Mouse (Mus musculus) regulatory T cell (primary cell): ENCODE data around the gene Sgms1.

Experiments
- in situ Hi-C: fragments of 300-600 bp; cut with MboI, MseI; formaldehyde crosslinking; loops from one replicate; pipeline ENCODE4 v1.15.1; 2025; ENCODE audit warnings: high pct_unique_total_duplicates

Sgms1 gene

DNA sequence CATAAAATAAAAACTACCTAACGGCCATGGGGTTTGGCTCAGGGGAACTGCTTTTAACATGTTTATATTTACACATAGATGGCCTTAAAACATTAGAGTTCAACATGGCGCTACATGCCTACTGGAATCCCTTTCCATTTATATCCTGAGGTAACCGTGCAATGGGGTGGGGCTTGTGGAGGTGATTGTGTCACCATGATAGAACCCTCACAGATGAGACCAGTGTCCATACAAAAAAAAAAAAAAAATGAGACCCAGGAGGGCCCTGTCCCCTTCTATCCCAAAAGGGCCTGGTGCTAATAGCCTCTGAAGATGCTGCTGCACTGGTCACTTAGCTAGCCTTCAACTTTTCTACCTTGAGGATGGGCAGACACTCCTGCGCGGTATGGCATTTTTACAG lies 207.0 kb downstream of the Sgms1 start:
- in situ Hi-C loops: no loop called here

DNA sequence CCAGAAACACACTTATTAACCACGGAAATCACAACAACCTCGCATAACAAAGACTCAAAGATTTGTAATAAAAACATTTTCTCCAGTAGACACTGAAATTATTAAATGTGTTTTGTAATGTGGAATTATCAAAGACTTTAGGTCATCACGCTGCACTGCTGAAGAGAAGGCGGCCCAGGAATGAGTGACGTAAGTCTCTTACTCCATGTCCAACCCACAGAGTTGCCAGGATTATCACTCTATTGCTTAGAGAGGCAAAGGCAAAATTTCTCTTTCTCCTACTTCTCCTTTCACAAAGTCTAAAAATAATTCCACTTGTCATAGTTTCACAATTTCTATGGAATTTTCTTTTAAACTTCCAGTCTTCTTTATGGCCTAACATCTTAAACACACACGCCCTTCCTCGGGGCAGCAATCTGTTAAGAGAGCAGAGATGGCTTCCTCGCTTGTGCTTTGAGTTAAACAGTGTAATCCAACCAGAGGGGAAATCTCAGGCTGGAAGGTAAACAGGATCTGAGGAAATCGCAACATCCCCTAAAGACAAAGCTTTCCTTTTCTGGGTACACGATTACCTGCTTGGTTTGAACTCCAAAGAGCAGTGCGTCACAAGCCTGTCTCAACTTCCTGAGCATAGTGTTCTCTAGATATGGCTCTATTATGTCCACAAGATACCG lies 207.7 kb downstream of the Sgms1 start:
- in situ Hi-C loops: no loop called here

DNA sequence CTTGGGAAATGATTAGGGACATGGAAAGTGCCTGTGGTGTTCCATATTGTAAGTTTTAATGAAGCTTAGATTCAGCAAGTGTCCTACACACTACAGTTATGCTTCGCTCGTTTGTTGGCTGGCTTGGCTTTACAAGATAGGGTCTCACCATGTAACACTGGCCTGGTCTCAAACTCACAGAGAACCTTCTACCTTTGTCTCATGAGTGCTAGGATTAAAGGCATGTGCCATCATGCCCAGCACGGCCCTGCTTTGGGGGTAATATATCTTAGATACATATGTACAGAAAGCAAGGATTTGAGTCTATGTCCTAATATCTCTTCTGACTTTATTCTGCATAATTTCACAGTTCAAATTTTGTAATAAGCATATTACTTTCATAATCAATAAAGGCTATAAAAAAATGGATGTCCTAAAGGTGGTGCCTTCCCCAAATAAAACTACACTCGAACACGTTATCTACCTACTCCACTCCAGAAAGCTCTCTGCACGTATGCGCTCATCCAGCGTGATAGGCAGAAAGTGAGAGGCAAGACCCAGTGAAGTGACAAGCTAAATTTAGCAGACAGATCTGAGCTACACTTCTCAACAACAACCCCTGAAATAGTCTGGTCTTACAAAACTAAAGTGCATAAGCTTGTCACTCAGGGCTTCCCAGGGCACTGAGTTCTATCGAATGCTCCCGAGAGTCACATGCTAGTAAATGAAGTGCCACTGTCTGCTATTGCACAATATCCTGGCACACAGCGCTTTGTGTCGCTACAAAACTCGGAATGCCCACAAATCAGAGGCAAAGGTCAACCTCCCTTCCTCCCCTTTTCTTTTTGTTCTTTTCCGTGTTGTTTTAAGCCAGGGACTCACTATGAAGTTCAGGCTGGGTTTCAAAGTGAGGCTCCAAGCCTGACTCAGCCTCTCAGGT lies 208.5 kb downstream of the Sgms1 start:
- in situ Hi-C loops: no loop called here

DNA sequence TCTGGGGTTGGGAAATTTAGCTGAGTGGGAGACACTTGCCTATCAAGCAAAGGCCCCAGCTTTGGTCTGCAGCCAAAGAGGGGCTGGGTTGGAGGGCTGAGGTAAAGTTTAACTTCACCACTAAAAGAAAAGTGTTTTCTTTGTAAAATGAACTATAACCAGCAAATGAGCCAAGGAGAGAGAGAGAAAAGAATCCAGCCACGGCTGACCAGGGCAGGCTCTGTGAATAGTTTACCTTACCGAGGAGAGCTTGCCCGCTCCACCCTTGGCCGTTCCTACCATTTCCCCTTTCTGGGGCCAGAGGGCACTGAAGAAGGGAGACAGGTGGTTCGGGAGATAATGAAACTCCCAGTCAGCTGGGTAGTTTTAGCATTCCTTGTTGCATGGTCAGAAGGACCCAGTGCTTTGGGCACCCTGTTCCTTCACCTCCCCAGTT lies 209.5 kb downstream of the Sgms1 start:
- in situ Hi-C loops: no loop called here

DNA sequence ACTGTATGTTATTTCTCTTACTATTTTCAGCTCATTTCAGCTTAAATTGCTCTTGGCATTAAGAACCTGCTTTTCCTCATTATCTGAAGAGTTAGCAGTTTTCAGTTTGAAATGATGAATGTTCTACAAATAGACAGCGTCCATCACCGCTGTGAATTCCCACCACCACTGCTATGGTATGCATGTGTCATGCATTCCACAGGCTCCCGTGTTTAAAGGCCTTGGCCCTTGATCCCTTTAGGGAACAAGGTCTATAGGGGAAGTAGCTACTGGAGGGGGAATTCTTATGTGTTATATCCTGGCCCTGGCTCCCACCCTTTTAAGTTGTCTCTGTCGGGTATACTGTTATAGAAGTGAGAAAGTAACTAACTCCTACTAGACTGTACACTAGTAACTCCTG lies 210.0 kb downstream of the Sgms1 start:
- in situ Hi-C loops: no loop called here

DNA sequence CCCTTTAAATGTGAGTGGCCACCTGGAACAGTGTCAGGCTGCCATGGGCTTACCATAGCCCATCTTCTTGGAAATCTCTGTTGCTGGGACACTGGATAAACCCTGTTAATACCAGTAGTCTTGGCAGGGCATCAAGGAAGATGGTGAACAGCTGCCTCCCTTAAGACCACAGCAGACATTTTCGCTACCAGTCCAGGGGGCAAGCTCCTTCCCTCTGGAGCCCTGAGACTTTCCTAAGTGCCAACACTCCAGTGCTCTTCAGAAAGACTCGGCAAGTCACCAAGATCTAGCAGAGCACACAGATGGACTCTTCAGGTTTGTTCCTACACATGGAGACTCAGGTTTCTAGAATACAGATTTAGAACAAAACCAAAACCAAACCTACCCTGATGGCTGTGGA lies 211.4 kb downstream of the Sgms1 start:
- in situ Hi-C loops: no loop called here

DNA sequence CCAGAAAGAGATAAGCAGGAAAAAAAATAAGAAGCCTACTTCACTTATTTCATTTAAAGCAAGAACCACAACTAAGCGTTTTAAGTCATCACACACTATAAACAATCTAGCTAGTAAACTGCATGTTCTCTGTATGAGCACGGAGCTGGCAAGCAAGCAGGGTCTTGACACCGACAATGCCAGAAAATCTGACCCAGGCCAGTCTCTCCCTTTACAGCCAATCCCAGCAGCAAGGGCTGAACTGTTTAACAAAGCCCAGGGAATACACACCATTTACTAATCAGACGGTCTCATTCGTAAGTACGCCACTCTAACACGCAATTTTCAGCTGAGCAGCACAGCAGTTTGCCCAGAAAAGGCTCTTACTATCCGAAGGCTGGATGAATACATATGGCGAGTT lies 213.1 kb downstream of the Sgms1 start:
- in situ Hi-C loops: no loop called here

DNA sequence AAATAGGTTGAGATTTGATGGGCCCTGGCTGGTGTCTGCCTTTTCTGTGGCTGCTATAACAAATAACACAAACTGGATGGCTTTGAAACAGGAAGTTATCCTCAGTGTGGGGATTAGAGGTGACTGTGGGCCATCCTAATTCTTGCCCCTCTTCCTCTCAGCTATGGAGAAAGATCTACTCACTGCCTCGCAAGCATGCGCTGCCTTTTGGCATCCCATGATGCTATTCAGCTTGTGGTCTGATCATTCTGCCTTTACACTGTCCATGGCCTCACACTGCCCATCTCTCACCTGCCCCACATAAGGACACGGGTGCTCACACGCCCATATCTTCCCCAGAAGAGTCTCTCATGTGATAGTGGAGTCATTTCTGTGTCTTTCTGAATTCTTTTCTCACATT lies 213.5 kb downstream of the Sgms1 start:
- in situ Hi-C loops: no loop called here

DNA sequence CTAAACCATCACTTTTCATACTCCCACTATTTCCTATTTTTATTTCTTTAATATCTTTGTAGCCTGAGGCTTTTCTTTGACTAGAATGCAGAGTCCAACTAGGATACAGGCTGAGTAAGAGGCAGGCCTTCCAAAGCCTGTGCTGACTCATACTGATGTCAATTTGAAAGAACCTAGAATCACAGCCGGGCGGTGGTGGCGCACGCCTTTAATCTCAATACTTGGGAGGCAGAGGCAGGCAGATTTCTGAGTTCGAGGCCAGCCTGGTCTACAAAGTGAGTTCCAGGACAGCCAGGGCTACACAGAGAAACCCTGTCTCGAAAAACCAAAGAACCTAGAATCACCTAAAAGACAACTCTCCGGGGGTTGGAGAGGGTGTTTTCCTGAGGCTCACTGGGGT lies 214.5 kb downstream of the Sgms1 start:
- in situ Hi-C loops: no loop called here

DNA sequence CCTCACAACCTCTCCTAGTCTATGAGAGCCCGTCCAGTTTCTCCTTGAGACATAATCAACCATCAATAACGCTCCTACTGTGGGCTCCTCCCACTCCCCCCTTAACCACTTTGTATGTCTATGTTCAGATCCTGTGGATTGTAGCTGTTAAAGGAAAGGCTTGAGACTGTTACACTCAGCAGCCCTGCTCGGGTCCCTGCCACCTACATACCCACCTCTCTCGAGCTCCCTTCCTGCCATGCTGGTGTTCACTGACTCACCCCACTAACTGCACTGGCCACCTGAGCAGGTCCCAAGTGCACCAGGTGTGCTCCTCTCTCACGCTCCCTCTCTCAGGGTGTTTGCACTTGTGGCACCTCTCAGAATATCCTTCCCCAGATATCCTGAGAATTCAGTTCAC lies 215.0 kb downstream of the Sgms1 start:
- in situ Hi-C loops: no loop called here

DNA sequence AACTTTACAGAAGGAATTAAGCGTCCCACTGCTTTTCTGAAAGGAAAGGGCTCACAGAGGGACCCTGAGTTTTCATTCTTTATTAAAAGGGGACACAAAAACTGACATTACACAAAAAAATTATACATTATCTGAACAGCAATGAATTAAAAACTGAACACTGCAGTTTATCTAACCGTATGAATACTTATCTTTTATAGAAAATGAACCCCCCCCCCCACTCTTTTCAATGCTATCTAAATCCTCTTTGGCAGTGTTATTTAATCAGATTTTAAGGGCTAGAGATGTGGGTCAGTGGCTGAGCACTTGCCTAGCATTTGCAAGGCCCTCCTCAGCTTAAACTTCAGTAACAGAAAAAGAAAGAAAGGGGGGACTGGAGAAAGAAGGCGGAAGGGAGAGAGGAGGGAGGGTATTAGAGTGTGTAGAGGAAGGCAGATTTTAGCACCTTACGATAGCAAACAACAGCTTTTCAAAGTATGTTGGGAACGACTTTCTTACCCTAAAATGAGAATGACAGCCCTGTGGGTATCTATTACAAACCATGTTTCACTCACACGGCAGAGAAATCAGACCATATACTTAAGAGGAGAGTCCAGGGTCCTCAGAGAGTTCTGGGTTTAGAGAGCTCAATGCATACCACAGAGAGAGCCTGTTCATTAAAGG lies 215.9 kb downstream of the Sgms1 start:
- in situ Hi-C loops: no loop called here

DNA sequence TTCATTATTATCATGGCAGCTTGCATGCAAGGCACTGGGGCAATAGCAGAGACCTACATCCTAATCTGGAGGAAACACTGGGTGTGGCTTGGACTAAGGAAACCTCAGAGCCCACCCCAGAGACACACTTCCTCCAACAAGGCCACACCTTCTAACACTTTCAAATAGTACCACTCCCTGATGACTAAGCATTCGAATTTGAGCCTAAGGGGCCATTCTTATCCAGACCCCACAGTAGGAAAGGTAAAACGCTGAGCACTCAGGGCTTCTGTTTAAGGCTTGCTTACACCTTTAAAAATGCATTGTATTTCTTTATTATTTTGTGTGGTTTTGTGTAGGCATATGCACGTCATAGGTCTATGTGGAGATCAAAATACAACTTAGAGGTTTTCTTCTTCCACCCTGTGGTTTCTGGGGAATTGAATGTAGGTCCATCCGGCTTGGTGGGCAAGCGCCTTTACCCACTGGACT lies 217.0 kb downstream of the Sgms1 start:
- in situ Hi-C loops: no loop called here

DNA sequence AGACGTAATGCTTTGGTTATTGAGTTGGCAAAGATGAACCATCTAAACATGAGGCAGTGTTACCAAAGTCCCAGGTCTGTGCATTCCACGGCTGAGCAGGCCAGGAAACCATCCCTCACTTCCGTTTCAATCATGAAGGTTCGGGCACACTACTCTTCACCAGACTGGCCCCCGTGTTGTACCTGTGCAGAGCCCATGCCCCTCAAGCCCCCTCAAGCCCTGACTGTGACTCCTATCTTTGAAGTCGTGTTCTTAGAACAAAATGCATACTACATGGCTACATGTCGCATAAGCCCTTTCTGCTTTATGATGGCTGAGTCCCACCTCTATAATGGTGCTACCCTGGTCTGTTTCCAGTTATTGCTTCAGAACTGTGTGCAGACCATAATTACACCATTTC lies 217.5 kb downstream of the Sgms1 start:
- in situ Hi-C loops: no loop called here

DNA sequence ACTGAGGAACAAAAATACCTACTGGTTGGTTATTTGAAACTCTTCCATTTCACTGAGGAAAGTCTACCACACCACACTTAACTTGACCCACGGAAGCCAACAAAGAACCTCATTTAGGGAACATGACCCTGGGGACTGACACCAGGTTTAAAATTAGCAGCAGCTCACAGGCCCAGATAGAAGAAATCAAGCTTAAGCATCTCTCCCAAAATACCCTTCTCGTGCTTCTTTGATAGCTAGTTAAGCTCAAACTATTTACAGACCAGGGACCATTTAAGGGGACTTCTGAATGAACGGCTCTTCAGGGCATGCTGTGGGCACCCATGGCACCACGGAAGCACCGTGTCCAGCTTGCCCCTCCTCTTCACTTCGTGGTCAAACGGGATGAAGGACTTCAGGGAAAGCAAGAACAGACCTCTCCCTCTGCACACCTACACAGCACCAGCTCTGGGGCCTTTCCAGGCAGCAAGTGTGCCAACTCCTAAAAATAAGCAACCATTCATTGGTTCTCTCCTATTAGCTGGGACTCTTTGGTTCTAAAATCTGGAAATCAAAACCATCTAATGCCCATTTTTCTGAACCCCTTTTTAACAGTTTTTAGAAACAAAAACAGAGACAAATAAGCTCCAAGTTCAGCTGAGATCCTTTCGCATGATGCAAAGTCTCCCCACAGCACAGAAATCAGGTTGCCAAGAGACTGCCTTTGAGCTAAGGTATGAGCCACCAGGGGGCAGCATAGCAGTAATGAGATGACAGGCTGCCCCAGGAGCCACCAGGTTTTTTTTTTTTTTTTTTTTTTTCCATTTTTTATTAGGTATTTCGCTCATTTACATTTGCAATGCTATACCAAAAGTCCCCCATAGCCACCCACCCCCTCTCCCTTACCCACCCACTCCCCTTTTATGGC lies 219.6 kb downstream of the Sgms1 start:
- in situ Hi-C loops: no loop called here

DNA sequence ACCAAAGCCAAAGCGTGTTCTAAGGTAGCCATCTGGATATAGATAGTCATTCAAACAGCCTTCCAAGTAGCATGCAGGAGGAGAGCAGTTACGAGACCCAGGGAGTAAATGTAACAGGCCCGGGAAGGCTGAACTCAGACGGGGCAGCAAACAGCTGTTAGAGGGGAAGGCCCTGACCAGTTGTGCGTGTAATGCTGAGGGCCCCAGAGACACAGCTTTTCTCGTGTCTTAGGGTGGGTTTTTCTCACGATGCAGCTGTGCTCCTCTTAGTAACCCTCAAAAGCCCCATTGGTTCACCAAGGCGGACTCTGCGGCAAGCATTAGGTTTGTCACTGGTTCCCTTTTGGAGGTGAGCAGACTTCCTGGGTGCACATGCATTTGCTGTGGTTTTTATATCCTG lies 221.5 kb downstream of the Sgms1 start:
- in situ Hi-C loops: no loop called here

DNA sequence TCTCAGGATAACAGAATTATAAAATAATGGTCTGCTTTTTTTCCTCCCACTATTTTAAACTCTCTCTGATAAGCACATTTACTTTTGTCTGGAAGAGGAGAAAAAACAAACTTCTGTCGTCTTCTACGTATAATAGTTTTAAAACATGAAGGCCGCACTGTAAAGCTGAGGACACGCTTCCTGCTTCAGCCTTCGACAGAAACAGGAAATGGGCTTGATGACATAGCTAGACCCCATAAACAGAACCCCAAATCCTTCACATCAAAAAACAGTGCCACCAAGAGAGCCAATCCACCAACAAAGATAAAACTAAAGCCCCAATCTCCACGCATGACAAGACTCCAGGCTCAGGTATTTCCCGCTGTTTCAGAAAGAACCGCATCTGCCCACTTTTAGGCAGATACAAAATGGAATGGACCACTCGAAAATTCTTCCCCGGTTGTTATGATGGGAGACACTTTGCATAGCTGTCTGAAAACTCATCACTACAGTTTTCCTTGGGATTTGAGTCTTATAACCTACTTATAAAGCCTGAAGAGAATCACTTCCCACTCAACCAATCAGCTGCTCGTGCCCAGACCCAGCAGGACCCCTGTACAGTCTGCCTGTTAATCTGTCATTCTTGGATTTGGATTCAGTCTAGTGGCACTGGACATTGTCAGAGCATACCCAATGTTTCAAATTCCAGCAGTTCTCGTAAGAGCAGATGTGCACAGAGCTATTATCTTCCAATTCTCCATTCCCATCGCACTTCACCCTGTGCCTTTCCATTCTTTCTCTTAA lies 222.5 kb downstream of the Sgms1 start:
- in situ Hi-C loops: no loop called here

DNA sequence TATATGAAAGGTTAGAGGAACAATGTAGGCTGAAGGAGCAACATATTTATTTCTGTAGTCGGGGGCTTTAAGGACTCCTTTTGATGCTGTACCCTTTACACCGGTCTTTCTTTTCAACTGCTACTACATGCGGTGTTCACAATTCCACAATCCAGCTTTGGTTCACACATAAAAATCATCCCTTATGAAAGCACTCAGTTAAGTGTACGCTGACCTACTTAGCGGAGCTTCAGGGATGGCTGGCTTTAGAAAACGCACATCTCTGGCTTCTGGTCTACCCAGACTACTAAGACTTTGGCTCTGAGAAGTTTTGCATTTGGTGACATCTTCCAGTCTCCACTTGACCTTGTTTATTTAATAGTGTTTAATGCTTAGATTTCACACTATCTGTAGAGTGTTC lies 223.8 kb downstream of the Sgms1 start:
- in situ Hi-C loops: no loop called here

DNA sequence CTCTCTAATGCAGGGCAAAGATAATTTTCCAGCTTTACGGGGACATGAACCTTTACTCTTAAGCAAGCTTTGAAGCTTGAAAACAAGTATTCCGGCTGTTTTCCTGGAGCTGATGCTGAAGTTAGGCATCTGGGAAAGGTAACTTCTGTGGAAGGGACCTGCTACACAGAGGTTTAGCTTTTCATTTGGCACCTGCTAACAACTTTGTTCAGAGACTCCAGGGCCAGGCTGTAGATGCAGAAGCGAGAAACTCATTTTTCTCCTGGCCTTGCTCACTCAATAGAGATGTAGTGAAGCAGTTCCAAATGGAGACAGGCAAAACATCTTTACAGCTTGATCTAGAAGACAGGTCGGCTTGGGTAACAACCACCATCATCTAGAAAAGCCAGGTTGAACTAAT lies 225.4 kb downstream of the Sgms1 start:
- in situ Hi-C loops: no loop called here

DNA sequence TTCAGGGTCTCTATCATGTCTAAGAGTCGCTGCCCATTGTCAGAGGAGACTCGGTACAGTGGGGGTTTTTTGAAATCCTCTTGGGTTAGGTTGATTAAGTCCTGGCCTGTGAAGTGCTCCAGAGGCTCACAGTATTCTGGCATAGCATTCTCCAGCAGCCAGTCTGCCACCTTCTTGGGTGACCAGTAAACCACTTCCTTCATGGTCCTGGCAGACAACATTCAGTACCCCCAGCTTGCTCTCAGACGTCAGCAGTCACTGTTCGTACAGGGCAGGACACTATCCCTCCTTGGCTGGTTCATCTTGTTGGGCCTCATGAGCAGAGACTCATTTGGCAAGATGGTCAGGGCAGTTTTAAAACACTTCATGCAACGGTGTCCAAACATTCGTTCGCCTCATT lies 229.6 kb downstream of the Sgms1 start:
- in situ Hi-C loops: no loop called here

DNA sequence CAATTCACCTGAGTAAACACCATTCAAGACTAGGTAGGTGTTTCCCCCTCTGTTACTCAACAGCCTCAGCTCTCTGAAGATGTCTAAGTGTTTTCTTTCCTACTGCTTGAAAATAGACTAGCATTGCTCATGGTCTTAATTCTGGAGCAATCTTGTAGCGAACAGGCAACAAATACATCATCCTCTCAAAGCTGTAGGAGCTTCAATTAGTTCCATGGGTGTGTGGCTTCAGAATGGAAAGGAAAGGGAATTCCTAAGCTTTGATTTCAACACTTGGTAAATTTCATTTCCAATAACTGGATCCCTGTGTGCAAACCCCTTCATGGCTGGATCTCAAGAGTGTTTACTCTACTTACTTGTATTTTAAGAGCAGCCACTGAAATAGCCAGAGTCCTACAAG lies 230.3 kb downstream of the Sgms1 start:
- in situ Hi-C loops: no loop called here

DNA sequence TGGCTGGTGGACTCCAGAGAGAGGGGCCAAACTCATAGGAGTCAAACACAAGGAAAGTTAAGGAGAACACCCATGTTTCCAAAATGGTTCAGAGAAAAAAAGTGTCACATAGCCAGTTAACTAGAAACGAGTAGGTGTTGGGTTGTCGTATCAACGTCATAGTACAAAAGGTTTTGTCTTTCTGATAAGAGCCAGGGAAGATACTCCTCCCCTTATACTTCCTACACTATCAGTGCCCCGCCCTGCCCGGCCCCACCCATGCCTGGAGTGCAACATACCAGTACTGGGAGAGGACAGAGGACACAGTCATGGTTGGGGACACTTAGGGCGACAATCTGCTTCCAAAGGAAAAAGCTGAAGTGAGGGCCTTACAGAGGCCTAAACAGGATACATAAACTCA lies 232.5 kb downstream of the Sgms1 start:
- in situ Hi-C loops: no loop called here
